Mouse (Mus musculus) thymus, adult 2 months (tissue): ENCODE measurements around the gene Wdr90.

Source experiments
- CTCF ChIP-seq: fragments of 200-500 bp; IDR thresholded peaks from 2 replicates; pipeline ENCODE4 v1.5.1; 2012; ENCODE audit warnings: mild to moderate bottlenecking, control low read depth, low read length, moderate library complexity, borderline replicate concordance; ENCODE audit not compliant: control insufficient read depth, poor library complexity, insufficient read depth; ENCODE audit errors: extremely low read depth
- POLR2A ChIP-seq: fragments of 200-500 bp; IDR thresholded peaks from 2 replicates; pipeline ENCODE4 v1.6.1; 2012; ENCODE audit warnings: mild to moderate bottlenecking, low read length, control low read depth, moderate library complexity; ENCODE audit not compliant: control insufficient read depth, poor library complexity, insufficient read depth; ENCODE audit errors: extremely low read depth

- TF ChIP-seq CTCF (no peak), POLR2A (no peak)
These were observed 22.0 kb upstream of the Wdr90 start for GRCm38 (mm10) chr17:25883268-25883667.
